Mouse (Mus musculus) olfactory bulb, adult 2 months (tissue): ENCODE results near the gene Rnf10. TPM values are rescaled to one million over a fixed set of nuclear protein-coding genes. Genes with fewer than 3 reads are reported as not detected.
A peak's percentile ranks its signal among the peaks of the same experiment; 100 is the strongest.

ENCODE experiments used
- H3K27ac ChIP-seq: fragments of 200-500 bp; 2 replicates; pipeline ENCODE4 v1.5.1; 2012; ENCODE audit warnings: low read depth, low read length; ENCODE audit not compliant: insufficient read depth
- H3K4me1 ChIP-seq: fragments of 200-500 bp; 2 replicates; pipeline ENCODE4 v1.6.1; 2012; ENCODE audit warnings: low read length; ENCODE audit not compliant: control insufficient read depth, insufficient read depth
- H3K4me3 ChIP-seq: fragments of 200-500 bp; 2 replicates; pipeline ENCODE4 v1.5.1; 2012; ENCODE audit warnings: mild to moderate bottlenecking, low read depth, low read length, moderate library complexity; ENCODE audit not compliant: insufficient read depth
- CTCF ChIP-seq: fragments of 200-500 bp; IDR thresholded peaks from 2 replicates; pipeline ENCODE4 v1.5.1; 2012; ENCODE audit warnings: low read depth, mild to moderate bottlenecking, low read length, moderate library complexity; ENCODE audit not compliant: insufficient read depth
- POLR2A ChIP-seq: fragments of 200-500 bp; IDR thresholded peaks from 2 replicates; pipeline ENCODE4 v1.6.1; 2012; ENCODE audit warnings: mild to moderate bottlenecking, low read depth, low read length, moderate library complexity; ENCODE audit not compliant: insufficient read depth
- WGBS: fragments of 180-500 bp; shearing (Covaris S2); methylation state at CpG from one replicate; pipeline ENCODE4 v1.1.7; 2018; 5-methylcytosine and 5-hydroxymethylcytosine counted together
- polyA plus RNA-seq: library from polyadenylated mRNA; stranded (reverse); fragments of >200 nt; gene quantifications from 2 replicates; pipeline ENCODE4 v1.2.4, GENCODE M21; 2012; ENCODE audit warnings: low replicate concordance; ENCODE audit not compliant: missing spikeins, insufficient read depth, insufficient read length

Gene Rnf10
- polyA plus RNA-seq, 1 experiment: not detected

DNA sequence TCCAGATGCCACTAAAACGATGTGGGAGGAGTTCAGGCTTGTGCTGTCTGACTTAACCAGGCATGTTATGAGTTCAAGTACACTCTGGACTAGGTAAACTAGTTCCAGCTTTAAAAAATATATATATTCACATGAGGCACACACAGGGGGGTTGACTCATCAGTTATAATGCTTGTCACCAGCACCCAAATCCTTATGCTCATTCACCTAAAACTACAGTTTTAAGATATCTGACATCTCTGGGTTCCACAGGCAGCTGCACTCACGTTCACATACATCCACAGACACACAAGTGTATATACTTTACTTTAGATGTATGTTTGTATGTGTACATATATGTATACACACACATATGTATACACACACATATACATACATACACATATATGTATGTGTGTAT lies 6.1 kb upstream of the Rnf10 start:
- peaks cover 5% of the 10 kb centered on the region; the same call in 1 of the 2 replicates for H3K4me1 ChIP-seq
- H3K4me3 ChIP-seq: no peak overlapping the region
- TF ChIP-seq CTCF (no peak), POLR2A (no peak)
- WGBS: 58% methylated on average over 2 of the region's 2 CpGs
- H3K27ac ChIP-seq: no peak overlapping the region

DNA sequence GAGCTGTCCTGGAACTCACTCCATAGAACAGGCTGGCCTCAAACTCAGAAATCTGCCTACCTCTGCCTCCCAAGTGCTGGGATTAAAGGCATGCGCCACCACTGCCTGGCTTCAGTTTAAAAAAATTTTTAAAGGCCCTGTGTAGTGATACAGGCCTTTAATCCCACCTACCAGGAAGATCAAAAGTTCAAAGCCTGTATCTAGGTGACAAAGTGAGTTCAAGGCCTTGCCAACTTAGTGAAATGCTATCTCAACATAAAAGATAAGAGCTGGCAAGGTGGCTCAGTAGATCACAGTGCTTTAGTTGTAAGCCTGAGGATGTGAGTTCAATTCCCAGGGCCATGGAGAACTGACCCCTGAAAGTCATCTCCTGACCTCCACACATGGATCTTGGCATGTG lies 5.4 kb upstream of the Rnf10 start:
- no peak overlapping the region for H3K4me3 ChIP-seq
- H3K4me1 ChIP-seq: peaks cover 5% of the 10 kb centered on the region; the same call in 1 of the 2 replicates
- 76% methylated on average over 1 of the region's 1 CpGs for WGBS
- no peak overlapping the region for H3K27ac ChIP-seq
- no peak for TF ChIP-seq CTCF
- TF ChIP-seq POLR2A: no peak

DNA sequence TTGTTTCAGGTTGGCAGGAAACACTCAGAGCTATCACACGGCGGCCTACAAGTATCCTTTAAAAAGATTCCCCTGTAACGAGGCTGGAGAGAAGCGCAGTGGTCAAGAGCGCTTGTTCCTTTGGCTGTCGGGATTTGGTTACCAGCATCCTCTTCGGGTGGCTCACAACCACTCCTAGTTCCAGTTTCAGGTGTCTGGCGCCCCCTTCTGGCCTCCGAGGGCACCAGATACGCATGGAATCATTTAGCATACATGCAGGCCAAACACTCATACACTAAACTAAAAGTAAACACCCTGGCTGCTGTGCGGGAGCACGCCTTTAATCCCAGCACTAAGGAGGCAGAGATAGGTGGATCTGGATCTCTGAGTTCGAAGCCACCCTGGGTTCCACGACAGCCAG lies 3.3 kb upstream of the Rnf10 start:
- Histone ChIP-seq H3K27ac (no peak overlapping the region), H3K4me1 (peaks cover 5% of the 10 kb centered on the region; the same call in 1 of the 2 replicates), H3K4me3 (no peak overlapping the region)
- 43% methylated on average over 14 of the region's 14 CpGs for WGBS
- TF ChIP-seq POLR2A: no peak
- TF ChIP-seq CTCF: no peak

DNA sequence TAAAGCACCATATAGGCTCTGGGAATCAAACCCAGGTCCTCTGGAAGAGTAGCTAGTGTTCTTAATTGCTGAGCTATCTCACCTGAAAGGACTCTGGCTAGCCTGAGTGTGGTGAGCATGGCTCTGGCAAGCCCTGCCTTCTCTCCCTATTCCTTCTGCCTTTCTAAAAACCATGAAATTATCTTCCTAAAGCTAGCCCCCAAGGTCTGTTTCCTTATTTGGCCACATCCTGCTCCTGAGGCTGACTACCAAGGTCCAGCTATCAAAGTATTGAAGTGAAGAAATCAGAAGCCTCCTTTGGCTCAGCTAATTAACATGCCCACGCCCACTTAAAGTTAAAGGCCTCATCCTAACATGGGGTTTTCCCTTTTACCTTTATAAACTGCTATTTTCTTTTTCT lies 2.1 kb upstream of the Rnf10 start:
- Histone ChIP-seq H3K27ac (no peak overlapping the region), H3K4me1 (no peaks in the 10 kb centered on the region; the same call in 1 of the 2 replicates), H3K4me3 (no peak overlapping the region)
- WGBS: 98% methylated on average over 1 of the region's 1 CpGs
- no peak for TF ChIP-seq CTCF
- no peak for TF ChIP-seq POLR2A

DNA sequence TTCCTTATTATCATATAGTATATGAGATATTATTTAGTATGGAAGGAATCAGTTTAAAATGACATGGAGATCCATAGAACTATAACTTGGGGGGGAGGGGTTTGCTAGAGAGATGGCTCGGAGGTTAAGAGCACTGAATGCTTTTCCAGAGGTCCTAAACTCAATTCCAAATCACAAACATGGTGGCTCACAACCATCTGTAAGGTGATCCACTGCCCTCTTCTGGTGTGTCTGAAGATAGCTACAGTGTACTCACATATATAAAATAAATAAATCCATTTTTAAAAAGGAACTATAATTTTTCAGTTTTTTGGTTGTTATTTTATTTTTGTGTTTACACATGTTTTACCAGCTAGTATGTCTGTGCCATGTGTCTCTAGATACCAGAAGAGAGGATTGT lies 1.7 kb upstream of the Rnf10 start:
- no peak for TF ChIP-seq POLR2A
- TF ChIP-seq CTCF: no peak
- H3K27ac ChIP-seq: no peak overlapping the region
- no peak overlapping the region for H3K4me3 ChIP-seq
- no peaks in the 10 kb centered on the region; the same call in 1 of the 2 replicates for H3K4me1 ChIP-seq
- 44% methylated on average over 1 of the region's 1 CpGs for WGBS

DNA sequence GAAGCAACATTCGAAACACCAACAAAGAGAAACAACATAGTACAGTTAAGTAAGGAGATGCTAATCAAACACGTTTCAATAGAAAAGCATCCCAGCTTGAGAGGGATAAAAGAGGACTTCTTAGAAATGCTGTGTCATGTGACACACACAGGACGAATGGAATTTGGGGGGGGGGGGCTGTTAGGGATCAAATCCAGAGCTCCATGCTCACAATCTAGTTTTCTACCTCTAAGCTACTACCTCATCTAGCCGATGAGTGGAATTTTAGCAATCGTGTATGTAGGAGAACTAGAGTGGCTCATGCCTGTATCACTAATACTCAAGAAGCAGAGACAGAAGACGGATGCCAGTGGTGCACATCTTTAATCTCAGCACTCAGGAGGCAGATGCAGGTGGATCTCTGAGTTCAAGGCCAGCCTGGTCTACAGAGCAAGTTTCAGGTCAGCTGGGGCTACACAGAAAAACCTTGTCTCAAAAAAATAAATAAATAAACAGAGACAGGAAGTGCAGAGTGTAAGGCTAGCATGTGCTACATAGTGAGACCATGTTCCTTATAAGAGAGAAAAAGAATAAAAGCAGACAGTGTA lies 944 bp upstream of the Rnf10 start:
- no peak overlapping the region for H3K4me3 ChIP-seq
- H3K4me1 ChIP-seq: no peaks in the 10 kb centered on the region
- no peak overlapping the region for H3K27ac ChIP-seq
- TF ChIP-seq CTCF (no peak), POLR2A (no peak)
- 58% methylated on average over 6 of the region's 6 CpGs for WGBS

DNA sequence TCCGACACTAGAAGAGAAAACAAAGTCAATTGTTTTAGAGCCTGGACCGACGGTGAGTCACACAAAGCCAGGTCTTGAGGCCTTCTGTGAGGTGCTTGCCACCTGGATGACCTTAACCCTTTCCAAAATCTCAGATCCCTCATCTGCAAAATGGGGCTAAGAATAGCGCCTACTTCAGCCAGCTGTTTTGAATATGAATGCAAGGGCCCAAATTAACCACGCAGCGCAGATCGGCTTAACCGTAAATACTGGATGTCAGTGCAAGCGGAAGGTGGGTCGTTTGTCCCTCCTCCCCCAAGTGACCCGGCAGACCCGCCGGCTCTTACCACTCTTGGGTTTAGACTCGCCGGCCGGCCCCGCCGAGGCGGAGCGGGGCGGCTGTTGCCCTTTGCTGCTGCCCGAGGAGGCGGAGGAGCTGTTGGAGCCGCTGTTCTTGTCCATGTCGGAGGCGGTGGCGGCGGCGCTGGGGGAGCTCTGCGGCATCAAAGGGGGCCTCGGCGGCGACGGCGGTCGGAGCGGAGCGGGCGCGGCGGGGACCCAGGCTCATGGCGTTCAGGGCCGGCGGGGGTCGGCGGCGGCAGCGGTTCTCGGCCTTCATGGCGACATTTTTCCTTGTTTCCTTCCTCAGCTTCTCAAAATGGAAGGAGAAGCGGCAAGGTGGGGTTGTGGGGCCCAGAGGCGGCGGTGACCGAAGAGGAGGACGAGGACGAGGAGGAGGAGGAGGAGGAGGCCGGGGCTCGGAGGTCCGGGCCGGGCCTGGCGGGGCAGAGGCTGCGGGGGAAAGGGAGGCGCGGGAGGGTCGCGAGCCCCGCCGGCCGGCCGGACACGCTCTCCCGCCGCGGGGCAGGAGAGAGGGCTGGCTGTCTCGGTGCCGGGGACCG lies 527 bp downstream of the Rnf10 start:
- under 1% methylated on average over 76 of the region's 77 CpGs for WGBS
- TF ChIP-seq POLR2A (no peak), CTCF (no peak)
- H3K27ac ChIP-seq: peak overlapping the region; percentile 77
- peaks cover 7% of the 10 kb centered on the region for H3K4me1 ChIP-seq
- peak overlapping the region; percentile 87 for H3K4me3 ChIP-seq

DNA sequence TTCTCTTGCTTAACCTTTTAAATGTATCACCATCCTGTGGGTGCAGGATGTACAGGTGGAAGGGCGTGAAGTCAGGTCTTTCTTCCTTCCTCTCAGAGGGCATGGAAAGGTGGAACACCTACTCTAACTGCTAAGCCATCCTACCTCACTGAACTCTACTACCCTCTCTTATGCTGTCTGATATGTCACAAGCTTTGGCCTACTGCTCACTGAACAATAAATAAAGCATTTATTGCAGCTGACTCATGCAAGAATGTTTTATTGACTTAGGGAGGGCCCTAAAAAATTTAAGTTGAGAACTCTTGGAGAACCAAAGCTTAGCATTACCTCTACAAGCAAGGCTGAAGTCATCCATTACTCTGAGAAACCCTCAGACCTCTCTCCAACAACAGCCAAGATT lies 2.7 kb downstream of the Rnf10 start:
- 87% methylated on average over 1 of the region's 1 CpGs for WGBS
- TF ChIP-seq CTCF: no peak
- no peak for TF ChIP-seq POLR2A

DNA sequence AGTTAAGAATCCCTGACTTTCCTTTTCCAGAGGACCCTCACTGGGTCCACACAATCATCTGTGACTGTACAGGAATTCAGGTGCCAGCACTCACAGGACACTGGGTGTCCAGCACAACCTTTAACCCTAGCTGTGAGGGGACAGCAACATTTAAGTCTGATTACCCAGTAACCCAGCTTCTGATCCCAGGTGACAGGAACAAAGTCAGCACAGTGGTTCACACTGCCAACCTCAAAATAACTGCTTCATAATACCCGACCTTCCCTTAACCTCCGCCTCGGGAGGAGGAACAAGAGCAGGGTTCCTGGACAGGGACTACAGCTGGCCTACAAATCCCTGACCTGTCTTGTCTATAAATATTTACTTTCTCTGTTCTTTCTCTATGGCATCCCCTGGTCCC lies 4.4 kb downstream of the Rnf10 start:
- peaks cover 12% of the 10 kb centered on the region for H3K4me1 ChIP-seq
- H3K4me3 ChIP-seq: no peak overlapping the region
- WGBS: 54% methylated on average over 3 of the region's 3 CpGs
- TF ChIP-seq POLR2A (no peak), CTCF (no peak)
- H3K27ac ChIP-seq: no peak overlapping the region

More for the DNA sequence above, 2.7 kb downstream of the Rnf10 start:
- peaks cover 12% of the 10 kb centered on the region for H3K4me1 ChIP-seq
- no peak overlapping the region for H3K4me3 ChIP-seq
- H3K27ac ChIP-seq: no peak overlapping the region
